Mouse (Mus musculus): ENCODE data around the gene Phactr4. TPM values are rescaled to one million over a fixed set of nuclear protein-coding genes. Genes with fewer than 3 reads are reported as not detected.

Gene Phactr4
- 10.3 and 12.5 TPM in 2 replicates for polyA plus RNA-seq (2015; fragmentation: Nextera tagmentation; extraction: Ambion mirVana)

DNA sequence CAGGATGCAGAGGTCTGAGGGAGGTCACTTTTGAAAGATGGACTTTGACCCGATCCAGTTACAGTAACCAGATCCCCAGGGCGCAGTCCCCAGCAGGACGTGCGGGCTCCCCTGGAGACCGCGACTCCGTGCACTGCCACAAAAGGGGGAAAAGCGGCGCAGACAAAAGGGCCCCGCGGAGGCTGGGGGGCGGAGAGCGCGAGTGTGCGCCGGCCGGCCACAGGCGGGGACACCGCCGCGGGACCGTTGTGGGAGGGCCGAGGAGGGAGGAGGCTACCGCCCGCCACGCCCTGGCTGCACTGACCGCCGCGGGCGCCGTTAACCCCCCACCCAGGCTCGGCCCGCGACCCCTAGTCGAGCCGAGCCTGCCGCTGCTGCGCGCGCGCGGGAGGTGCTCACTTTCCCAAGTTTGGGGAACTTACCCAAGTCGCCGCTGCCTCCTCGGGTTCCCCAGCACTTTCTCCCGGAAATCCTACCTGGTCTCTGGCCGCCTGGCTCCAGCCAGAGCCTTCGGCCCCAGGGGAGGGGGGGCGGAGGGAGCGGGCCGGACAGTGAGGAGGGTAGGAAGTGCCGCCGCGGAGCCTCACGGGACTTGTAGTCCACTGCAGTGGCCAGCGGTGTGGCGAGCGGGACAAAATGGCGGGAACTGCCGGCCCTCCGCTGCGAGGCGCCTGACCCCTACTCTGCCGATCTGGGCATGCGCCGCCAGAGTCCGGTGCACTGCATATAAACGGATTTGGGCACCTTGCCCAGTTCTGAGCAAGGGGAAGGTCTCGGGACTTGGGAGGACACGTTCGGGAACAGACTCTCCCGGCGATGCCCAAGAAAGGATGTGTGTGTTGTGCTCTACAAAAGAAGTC, at the start of gene Phactr4:
Gene Phactr4 (minus strand): TSS at position 567 of the 860 bp plus-strand sequence.
- Histone ChIP-seq H3K27me3 (no peaks in the 10 kb centered on the region), H3K27ac (peak within 1 kb of the TSS; percentile 96), H3K9me3 (replicated peaks) (peaks cover 3% of the 10 kb centered on the region; the same call in 1 of the 2 replicates), H3K4me3 (replicated peaks) (peak within 1 kb of the TSS; percentile 93), H3K9ac (peak within 1 kb of the TSS; percentile 97), H3K36me3 (peaks cover 3% of the 10 kb centered on the region; the same call in 1 of the 2 replicates), H3K4me1 (replicated peaks) (peaks cover 68% of the 10 kb centered on the region), H3K4me2 (peak within 1 kb of the TSS; percentile 83)
- DNase-seq: peak; percentile 87
- peak; percentile 92 for ATAC-seq (ENCODE audit: low read depth)
- WGBS (ENCODE audit: insufficient replicate concordance): under 1% methylated on average over 73 of the region's 73 CpGs

- H3K4me2 ChIP-seq: no peak overlapping the region
- DNase-seq (no peak), ATAC-seq (ENCODE audit: low read depth) (peak; percentile 32; the same call in 1 of the 2 replicates)
- 9% methylated on average over 3 of the region's 3 CpGs for WGBS (ENCODE audit: insufficient replicate concordance)
- no peaks in the 10 kb centered on the region for H3K27me3 ChIP-seq
- H3K36me3 ChIP-seq: no peaks in the 10 kb centered on the region
- no peaks in the 10 kb centered on the region for H3K9me3 ChIP-seq (replicated peaks)
- no peak overlapping the region for H3K9ac ChIP-seq
- H3K27ac ChIP-seq: peak overlapping the region; percentile 20
- H3K4me1 ChIP-seq (replicated peaks): peaks cover 37% of the 10 kb centered on the region
- H3K4me3 ChIP-seq (replicated peaks): no peak overlapping the region
These were observed 47.6 kb upstream of the Phactr4 start for GRCm38 (mm10) chr4:132469873-132470272.

- peak overlapping the region; percentile 86 for H3K4me3 ChIP-seq (replicated peaks)
- peak overlapping the region; percentile 87 for H3K9ac ChIP-seq
- H3K4me2 ChIP-seq: peak overlapping the region; percentile 90
- H3K27ac ChIP-seq: peak overlapping the region; percentile 83
- ATAC-seq (ENCODE audit: low read depth) (0 out of 2 replicates have a peak, but pooled peaks have one; percentile 2), DNase-seq (no peak)
- H3K27me3 ChIP-seq: no peaks in the 10 kb centered on the region
- peaks cover 41% of the 10 kb centered on the region for H3K4me1 ChIP-seq (replicated peaks)
- no peaks in the 10 kb centered on the region for H3K9me3 ChIP-seq (replicated peaks)
- peaks cover 27% of the 10 kb centered on the region for H3K36me3 ChIP-seq
- WGBS (ENCODE audit: insufficient replicate concordance): 0% methylated on average over 5 of the region's 5 CpGs
These were observed 41.9 kb upstream of the Phactr4 start for GRCm38 (mm10) chr4:132464255-132464613.

DNA sequence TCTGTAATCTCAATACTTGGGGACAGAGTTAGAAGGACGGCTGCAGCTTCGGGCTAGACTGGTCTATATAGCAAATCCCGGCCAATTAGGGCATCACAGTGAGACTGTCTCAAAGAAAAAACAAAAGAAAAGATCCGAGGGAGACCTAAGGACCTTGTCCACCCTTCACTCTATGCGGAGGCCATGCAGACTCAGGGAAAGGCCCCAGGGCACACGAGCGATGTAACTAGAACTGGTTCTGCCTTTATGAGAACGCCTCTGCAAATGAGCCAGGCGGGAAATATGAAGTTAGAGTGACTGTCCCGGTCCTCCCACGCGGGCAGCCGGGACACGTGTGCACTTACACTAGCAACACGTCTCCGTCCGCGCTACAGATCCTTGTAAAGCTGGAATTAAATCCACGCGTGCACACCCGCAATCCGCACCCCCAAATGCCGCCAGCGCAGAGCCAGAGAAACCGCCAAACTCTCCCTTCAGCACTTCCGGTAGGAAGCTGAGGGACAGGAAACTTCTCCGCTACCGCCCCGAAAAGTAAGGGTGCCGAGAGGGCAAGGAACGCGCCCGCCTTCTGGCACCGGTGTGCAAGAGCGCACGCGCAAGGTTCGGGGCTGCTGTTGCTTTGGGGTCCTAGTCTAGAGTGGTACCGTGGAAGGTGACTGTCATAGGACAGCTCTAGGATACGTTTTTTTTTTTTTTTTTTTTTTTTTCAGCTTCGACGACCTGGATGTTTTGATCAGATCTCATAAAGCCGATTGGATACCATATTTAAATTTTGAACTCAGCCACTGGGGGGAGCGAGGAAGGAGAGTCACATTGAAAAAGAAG, 41.4 kb upstream of the Phactr4 start, which contains the start of gene Med18:
Gene Med18 (minus strand): TSS at position 492 of the 825 bp plus-strand sequence.
- Histone ChIP-seq H3K4me2 (peak within 1 kb of the TSS; percentile 90), H3K4me1 (replicated peaks) (peaks cover 35% of the 10 kb centered on the region), H3K36me3 (peaks cover 32% of the 10 kb centered on the region), H3K27ac (peak within 1 kb of the TSS; percentile 83), H3K9ac (peak within 1 kb of the TSS; percentile 87), H3K27me3 (no peaks in the 10 kb centered on the region), H3K4me3 (replicated peaks) (peak within 1 kb of the TSS; percentile 86), H3K9me3 (replicated peaks) (no peaks in the 10 kb centered on the region)
- DNase-seq (peak; percentile 90), ATAC-seq (ENCODE audit: low read depth) (peak; percentile 87)
- under 1% methylated on average over 44 of the region's 44 CpGs for WGBS (ENCODE audit: insufficient replicate concordance)

GRCm38 (mm10) chr4:132462836-132463235, 40.5 kb upstream of the Phactr4 start:
- Histone ChIP-seq H3K9me3 (replicated peaks) (no peaks in the 10 kb centered on the region), H3K4me3 (replicated peaks) (peak overlapping the region; percentile 86), H3K4me2 (peak overlapping the region; percentile 90), H3K27me3 (no peaks in the 10 kb centered on the region), H3K27ac (peak overlapping the region; percentile 83), H3K9ac (peak overlapping the region; percentile 87), H3K36me3 (peaks cover 39% of the 10 kb centered on the region), H3K4me1 (replicated peaks) (peaks cover 39% of the 10 kb centered on the region)
- DNase-seq (no peak), ATAC-seq (ENCODE audit: low read depth) (no peak)
- WGBS (ENCODE audit: insufficient replicate concordance): 8% methylated on average over 11 of the region's 11 CpGs

DNA sequence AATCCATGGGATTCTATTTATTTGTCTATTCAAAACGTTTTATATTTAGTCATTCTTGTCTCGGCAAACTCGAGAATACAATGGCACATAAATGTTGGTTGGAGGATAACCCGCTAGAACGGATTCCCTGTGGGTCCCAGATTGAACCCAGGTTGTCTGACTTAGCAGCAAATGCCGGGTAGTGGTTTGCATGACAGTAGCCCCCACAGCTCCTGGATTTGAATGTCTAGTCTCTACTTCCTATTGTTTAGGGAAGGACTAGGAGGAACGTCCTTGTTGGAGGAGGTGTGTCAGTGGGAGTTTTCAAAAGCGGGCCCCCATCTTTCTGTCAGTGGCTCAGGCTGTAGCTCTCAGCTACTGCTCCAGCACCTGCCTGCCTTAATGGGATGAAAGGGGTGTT, 37.9 kb upstream of the Phactr4 start:
- no peak for ATAC-seq (ENCODE audit: low read depth)
- 86% methylated on average over 8 of the region's 8 CpGs for WGBS (ENCODE audit: insufficient replicate concordance)
- H3K27me3 ChIP-seq: no peaks in the 10 kb centered on the region
- H3K4me3 ChIP-seq (replicated peaks): no peak overlapping the region
- H3K4me1 ChIP-seq (replicated peaks): peaks cover 39% of the 10 kb centered on the region
- no peaks in the 10 kb centered on the region for H3K9me3 ChIP-seq (replicated peaks)
- H3K27ac ChIP-seq: no peak overlapping the region
- H3K9ac ChIP-seq: no peak overlapping the region
- no peak for DNase-seq
- no peak overlapping the region for H3K4me2 ChIP-seq
- peaks cover 52% of the 10 kb centered on the region for H3K36me3 ChIP-seq

DNA sequence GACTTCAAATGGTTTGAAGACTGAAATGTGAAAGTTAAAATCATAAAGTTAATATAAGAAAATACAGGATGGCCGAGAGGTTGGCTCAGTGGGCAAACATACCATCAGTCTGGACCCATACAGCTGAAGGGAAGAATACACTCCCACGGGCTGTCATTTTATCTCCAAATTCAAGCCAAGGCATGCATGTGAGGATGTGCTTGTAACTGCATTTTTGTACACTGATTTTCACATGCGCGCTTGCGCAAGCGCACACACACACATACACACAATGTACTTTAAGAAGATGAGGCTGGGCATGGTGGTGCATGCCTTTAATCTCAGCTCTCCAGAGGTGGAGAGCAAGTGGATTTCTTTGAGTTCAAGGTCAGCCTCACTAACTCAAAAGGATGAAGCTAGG, 33.3 kb upstream of the Phactr4 start:
- no peak overlapping the region for H3K4me3 ChIP-seq (replicated peaks)
- no peak overlapping the region for H3K9ac ChIP-seq
- peaks cover 39% of the 10 kb centered on the region for H3K36me3 ChIP-seq
- no peaks in the 10 kb centered on the region for H3K27me3 ChIP-seq
- H3K9me3 ChIP-seq (replicated peaks): no peaks in the 10 kb centered on the region
- H3K4me2 ChIP-seq: no peak overlapping the region
- 89% methylated on average over 6 of the region's 6 CpGs for WGBS (ENCODE audit: insufficient replicate concordance)
- peaks cover 9% of the 10 kb centered on the region; the same call in 1 of the 2 replicates for H3K4me1 ChIP-seq (replicated peaks)
- no peak for ATAC-seq (ENCODE audit: low read depth)
- no peak for DNase-seq
- no peak overlapping the region for H3K27ac ChIP-seq

- H3K4me3 ChIP-seq (replicated peaks): no peak overlapping the region
- peaks cover 8% of the 10 kb centered on the region; the same call in 1 of the 2 replicates for H3K4me1 ChIP-seq (replicated peaks)
- H3K36me3 ChIP-seq: peaks cover 34% of the 10 kb centered on the region
- H3K27me3 ChIP-seq: no peaks in the 10 kb centered on the region
- no peak overlapping the region for H3K4me2 ChIP-seq
- no peak for DNase-seq
- WGBS (ENCODE audit: insufficient replicate concordance): 80% methylated on average over 3 of the region's 3 CpGs
- H3K9me3 ChIP-seq (replicated peaks): no peaks in the 10 kb centered on the region
- no peak for ATAC-seq (ENCODE audit: low read depth)
- no peak overlapping the region for H3K9ac ChIP-seq
- H3K27ac ChIP-seq: no peak overlapping the region
These were observed 32.9 kb upstream of the Phactr4 start for GRCm38 (mm10) chr4:132455146-132455545.

DNA sequence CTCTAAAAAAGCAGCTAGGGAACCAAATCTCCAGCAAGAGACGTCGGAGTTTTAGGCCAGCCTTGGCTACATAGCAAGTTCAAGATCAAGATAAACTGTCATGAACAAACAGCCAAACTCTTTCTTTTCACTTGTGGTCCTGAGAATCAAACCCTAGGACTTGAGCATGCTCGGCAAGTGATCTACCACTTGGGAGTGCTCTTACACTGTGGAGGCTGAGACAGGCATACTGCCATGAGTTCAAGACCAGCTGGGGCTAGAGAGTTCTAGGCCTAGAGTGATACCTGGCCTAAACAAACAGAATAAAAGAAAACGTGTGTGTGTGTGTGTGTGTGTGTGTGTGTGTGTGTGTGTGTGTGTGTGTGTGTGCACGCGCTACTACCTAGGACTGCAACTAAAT, 31.9 kb upstream of the Phactr4 start:
- no peak overlapping the region for H3K27ac ChIP-seq
- WGBS (ENCODE audit: insufficient replicate concordance): 78% methylated on average over 6 of the region's 6 CpGs
- ATAC-seq (ENCODE audit: low read depth): no peak

DNA sequence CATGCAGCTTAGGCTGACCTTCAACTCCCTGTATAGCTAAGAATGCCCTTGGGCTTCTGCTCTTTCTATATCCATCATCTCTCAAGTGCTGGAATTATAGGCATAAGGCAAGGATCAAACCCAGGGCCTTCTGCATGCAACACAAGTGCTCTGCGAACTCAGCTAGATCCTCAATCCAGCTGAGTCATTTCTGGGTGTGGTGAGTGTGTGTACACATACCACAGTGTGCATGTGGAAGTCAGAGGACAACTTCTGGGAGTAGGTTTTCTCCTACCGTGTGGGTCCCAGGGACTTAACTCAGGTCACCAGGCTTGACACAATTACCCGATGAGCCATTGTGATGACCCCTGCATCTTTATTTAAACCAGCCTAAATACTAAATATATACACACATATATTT, 27.5 kb upstream of the Phactr4 start:
- Histone ChIP-seq H3K27me3 (no peaks in the 10 kb centered on the region), H3K4me1 (replicated peaks) (peaks cover 10% of the 10 kb centered on the region), H3K9ac (no peak overlapping the region), H3K4me2 (no peak overlapping the region), H3K27ac (0 out of 2 replicates have a peak overlapping the region, but pooled peaks have one; percentile 32), H3K36me3 (no peaks in the 10 kb centered on the region), H3K4me3 (replicated peaks) (no peak overlapping the region), H3K9me3 (replicated peaks) (no peaks in the 10 kb centered on the region)
- ATAC-seq (ENCODE audit: low read depth) (peak; percentile 54), DNase-seq (no peak)
- WGBS (ENCODE audit: insufficient replicate concordance): 57% methylated on average over 3 of the region's 3 CpGs

More for the DNA sequence above, 31.9 kb upstream of the Phactr4 start:
- peaks cover 14% of the 10 kb centered on the region for H3K4me1 ChIP-seq (replicated peaks)
- peaks cover 25% of the 10 kb centered on the region for H3K36me3 ChIP-seq
- H3K4me3 ChIP-seq (replicated peaks): no peak overlapping the region
- H3K4me2 ChIP-seq: no peak overlapping the region
- no peaks in the 10 kb centered on the region for H3K27me3 ChIP-seq
- DNase-seq: no peak
- H3K9ac ChIP-seq: no peak overlapping the region
- no peaks in the 10 kb centered on the region for H3K9me3 ChIP-seq (replicated peaks)

GRCm38 (mm10) chr4:132446105-132446504, 23.8 kb upstream of the Phactr4 start:
- DNase-seq: no peak
- no peak overlapping the region for H3K9ac ChIP-seq
- H3K4me3 ChIP-seq (replicated peaks): no peak overlapping the region
- H3K4me2 ChIP-seq: no peak overlapping the region
- ATAC-seq (ENCODE audit: low read depth): no peak
- peaks cover 6% of the 10 kb centered on the region for H3K4me1 ChIP-seq (replicated peaks)
- no peaks in the 10 kb centered on the region for H3K27me3 ChIP-seq
- H3K9me3 ChIP-seq (replicated peaks): no peaks in the 10 kb centered on the region
- no peak overlapping the region for H3K27ac ChIP-seq
- H3K36me3 ChIP-seq: no peaks in the 10 kb centered on the region
- 57% methylated on average over 12 of the region's 12 CpGs for WGBS (ENCODE audit: insufficient replicate concordance)
